Mouse (Mus musculus): Measurements from ENCODE around the gene Notch4.

Gene Notch4

DNA sequence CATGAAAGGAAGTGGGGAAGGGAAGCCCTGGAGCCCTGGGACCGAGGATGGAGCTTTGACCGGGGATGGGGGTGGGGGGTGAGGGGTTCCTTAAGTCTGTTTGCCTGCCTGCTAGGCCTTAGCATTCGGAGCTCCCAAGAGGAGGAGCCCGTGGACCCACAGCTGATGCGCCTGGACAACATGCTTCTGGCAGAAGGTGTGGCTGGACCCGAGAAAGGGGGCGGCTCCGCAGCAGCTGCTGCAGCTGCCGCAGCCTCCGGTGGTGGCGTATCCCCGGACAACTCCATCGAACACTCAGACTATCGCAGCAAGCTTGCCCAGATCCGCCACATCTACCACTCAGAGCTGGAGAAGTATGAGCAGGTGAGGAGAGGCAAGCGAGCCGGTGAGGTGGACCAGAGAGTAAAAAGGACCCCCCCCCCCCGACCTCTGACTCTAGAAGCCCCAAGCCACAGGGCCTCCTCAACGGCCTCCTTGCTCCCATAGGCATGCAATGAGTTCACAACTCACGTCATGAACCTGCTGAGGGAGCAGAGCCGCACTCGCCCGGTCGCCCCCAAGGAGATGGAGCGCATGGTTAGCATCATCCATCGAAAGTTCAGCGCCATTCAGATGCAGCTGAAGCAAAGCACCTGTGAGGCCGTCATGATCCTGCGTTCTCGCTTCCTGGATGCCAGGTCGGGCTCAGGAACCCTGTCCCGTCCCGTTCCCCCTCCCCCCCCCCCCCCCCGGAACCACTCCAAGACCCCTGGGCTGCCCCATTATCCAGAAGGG is 29.9 kb downstream of the Notch4 start:
- no peak for DNase-seq (ENCODE audit: low spot score)

- DNase-seq (ENCODE audit: low spot score): no peak
Observed at GRCm38 (mm10) chr17:34596098-34596497, 32.0 kb downstream of the Notch4 start.

DNA sequence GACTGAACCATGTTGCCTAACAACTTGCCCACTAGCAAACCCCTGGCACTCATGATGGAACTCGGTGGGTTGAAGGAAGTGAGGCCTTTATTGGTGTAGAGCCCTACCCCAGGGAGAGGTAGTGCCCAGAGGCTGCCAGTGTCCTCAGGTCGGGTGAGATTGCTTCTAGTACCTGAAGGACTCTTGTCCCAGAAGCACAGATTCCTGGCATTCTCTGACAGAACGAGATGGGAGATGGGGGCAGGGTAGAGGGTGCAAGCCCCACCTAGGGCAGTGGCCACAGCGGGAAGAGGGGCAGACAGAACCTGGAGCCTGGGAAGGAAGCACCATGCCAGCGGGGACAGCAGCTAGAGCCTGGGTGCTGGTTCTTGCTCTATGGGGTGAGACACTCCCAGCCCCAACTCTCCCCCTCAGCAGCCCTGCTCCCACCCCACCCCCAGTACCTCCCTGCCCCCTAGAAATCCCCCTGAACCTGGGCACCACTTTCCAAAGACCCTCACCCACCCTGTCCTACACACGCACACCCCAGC is 33.6 kb downstream of the Notch4 start, which contains the start of gene Ager:
Gene Ager, plus strand, starts transcription at position 297 of the 530 bp plus-strand sequence.
- no peak for DNase-seq (ENCODE audit: low spot score)

GRCm38 (mm10) chr17:34599891-34600290 is 35.8 kb downstream of the Notch4 start:
- no peak for DNase-seq (ENCODE audit: low spot score)

DNA sequence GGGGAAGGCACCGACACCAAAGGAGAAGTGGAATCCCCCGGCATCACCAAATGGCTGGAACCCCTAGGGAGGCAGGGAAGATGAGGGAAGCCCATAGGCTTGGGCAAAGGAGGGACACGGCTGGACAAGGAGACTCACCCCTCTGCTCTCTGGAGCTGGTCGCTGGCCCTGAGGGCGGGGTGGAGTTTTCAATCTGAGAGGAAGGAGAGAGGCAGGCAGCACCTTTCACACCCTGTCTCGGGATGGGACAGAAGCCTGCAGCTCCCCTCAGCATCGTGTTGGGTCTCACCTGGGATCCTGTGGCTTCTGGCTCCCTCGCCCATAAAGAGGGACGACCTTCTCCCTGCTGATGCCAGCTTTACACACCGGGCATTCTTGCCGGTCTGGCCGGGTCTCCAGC is 37.7 kb downstream of the Notch4 start:
- DNase-seq (ENCODE audit: low spot score): no peak

- peak; percentile 93 for DNase-seq (ENCODE audit: low spot score)
Observed at GRCm38 (mm10) chr17:34603375-34604060, 39.5 kb downstream of the Notch4 start, which contains the start of gene Rnf5. TSS of gene Rnf5 (minus strand) at chr17:34603690.

- peak; percentile 97 for DNase-seq (ENCODE audit: low spot score)
Observed at GRCm38 (mm10) chr17:34604061-34604508, 40.0 kb downstream of the Notch4 start, which contains the start of gene Agpat1. TSS of gene Agpat1 (plus strand) at chr17:34604262.

DNA sequence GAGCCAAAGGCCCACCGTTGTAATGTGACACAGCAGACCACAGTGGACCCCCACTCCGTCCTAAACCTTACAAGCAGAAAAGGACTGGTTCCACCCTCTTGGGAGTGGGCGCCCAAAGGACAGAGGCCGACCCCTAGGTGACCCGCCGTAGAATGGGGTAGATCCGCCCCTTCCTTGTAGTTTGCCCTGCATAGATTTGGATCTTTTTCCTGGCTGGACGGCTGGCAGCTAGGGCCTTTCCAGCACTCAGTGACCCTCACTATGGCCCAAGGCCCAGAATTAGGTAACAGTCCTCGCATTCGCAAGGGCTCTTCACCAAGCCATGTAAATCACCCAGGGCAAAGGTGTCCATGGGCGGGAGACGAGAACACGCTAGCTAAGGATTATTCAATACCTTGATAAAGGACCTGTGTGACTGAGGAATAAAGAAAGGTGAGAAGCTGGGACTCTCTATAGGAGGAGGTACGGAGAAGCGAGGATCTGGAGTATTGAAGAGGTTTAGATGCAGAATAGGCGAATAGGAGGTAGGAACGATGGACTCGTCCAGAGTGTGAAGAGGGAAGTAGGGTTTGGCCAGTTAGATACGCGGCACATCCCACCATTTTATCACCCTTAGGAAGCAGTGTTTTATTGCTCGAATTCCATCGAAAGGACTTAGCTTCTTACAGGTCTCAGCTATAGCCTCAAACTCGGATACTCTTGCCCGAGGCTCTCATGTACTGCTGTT is 40.6 kb downstream of the Notch4 start:
- DNase-seq (ENCODE audit: low spot score): no peak

DNA sequence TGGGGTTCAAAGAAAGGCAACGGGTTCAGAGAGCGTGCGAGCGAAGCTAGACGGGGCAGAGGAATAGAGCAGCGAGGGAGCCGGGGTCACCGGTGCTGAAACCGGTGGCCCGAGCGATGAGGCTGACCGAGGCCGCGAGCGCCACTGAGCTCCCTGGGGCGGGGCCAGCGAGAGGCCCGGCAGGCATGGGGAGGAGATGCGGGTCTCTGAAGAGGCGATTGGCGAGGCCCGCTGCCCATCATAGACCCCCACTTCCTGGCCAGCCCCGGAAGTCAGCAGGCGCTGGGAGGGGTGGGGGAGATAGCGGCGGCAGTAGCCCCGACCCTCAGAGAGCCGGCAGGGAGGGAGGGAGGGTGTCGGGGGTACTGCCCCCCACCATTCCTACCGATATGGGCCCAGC is 41.5 kb downstream of the Notch4 start:
- DNase-seq (ENCODE audit: low spot score): peak; percentile 87

DNA sequence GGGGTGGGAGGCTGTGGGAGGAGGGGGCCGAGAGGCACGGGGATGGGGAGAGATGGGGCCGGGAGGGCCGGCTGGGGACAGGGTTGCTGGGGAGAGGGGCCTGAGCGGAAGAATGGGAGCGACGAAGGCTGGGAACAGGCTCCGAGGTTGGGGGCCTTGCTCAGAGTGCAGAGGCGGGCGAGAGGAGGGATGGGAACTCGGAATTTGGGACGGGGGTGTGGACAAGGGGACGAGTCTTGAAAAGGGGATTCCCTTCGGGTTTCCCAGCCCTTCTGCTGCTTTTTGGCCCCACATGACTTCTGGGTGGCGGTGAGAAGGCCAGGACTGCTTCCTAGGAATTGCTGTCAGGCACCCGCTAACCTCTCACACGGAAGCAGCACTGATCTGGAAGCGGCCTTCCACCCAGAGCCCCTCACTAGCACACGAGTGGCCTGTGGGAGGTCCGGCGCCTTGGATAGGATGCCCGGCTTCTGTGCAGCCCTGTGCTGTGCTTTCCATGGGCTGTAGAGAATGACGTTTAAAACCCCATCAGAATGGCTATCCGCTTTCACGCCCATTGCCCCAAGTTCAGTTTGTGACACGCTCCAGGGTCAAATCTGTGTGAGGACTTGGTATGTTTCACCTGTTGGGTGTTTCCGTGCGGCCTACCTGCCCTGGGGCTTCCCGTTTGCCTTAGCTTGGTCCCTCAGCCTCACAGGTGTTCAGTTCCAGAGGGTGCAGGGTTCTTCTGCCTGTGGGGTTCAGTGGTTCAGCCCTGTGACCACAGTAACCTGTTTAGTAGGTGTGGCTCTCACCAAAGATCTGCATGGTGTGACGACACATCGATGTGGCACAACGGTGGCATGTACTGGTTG is 42.3 kb downstream of the Notch4 start:
- DNase-seq (ENCODE audit: low spot score): no peak

DNA sequence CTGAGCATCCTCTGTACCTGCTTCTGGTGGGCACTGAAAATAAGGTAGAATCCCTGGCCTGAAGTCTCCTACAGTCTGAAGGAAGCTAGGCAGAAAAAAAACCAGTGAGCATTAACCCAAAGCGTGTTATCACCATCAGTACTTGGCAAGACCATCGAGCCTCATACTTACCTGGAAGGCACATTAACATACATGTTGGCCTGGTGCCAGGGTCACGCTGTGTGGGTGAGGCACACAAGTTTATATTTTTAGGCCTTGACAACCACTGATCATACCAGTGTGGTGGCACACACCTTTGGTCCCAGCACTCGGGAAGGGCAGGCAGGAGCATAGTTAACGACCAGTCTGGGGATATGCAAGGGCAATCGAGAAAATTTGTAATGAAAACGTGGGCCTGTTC is 43.9 kb downstream of the Notch4 start:
- DNase-seq (ENCODE audit: low spot score): no peak

DNA sequence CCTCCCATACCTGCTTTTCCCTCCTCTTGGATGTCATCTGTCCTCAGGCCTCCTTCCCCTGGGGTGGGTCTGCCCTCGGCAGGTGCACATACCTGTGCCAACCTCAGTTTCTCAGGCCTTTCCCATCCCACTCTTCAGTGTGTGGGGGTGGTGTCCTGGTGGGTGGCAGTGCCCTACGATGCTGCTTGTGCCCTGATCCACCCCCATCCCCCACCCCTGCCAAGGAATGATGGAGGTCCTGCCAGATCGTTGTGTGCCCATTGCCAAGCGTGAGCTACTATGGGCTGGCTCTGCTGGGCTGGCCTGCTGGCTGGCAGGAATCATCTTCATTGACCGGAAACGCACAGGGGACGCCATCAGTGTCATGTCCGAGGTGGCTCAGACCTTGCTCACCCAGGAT is 47.0 kb downstream of the Notch4 start:
- DNase-seq (ENCODE audit: low spot score): no peak

GRCm38 (mm10) chr17:34613054-34613645 is 49.1 kb downstream of the Notch4 start:
- no peak for DNase-seq (ENCODE audit: low spot score)

GRCm38 (mm10) chr17:34613830-34614229 is 49.8 kb downstream of the Notch4 start:
- DNase-seq (ENCODE audit: low spot score): no peak

GRCm38 (mm10) chr17:34615871-34616270 is 51.8 kb downstream of the Notch4 start, which contains the start of gene Egfl8:
TSS of gene Egfl8 (minus strand) at chr17:34615971.
- no peak for DNase-seq (ENCODE audit: low spot score)

GRCm38 (mm10) chr17:34618999-34619398 is 54.9 kb downstream of the Notch4 start:
- DNase-seq (ENCODE audit: low spot score): no peak

DNA sequence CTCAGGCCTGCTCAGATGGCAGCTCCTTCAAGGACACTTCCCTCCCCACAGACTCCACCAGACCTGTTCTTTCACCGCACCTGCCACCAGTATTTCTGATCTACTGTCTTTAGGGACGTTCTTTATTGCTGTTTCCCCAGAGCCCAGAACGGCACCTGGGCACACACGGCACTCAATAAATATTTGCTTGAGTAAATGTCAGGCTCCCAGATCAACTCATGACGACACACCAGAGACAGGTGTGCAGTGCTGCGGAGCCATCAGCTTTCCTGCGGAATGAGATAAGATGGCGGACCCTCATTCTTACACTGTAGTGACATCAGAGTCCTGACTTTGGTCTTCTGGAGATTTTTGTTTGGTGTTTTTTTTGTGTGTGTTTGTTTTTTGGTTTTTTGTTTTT is 56.9 kb downstream of the Notch4 start:
- DNase-seq (ENCODE audit: low spot score): no peak

- DNase-seq (ENCODE audit: low spot score): no peak
Observed at GRCm38 (mm10) chr17:34623161-34623560, 59.1 kb downstream of the Notch4 start.

DNA sequence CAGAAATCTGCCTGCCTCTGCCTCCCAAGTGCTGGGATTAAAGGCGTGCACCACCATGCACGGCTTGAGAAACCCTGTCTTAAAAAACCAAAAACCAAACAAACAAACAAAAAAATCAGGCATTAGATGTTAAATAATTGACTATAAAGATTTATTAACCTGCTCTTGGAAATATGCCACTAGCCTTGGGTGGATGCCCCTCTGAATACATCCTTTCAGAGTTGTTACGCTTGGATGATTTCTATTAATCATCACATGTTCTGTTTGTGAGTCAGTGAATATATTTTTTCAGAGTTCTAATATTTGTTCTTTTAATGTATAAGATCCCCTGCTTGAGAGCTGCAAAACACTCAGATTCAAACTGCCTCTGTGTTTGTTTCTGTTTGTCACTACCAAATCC is 60.9 kb downstream of the Notch4 start:
- DNase-seq (ENCODE audit: low spot score): no peak

- no peak for DNase-seq (ENCODE audit: low spot score)
Observed at GRCm38 (mm10) chr17:34626062-34626772, 62.1 kb downstream of the Notch4 start.
